Mouse (Mus musculus) heart, adult 2 months (tissue): ENCODE data around the gene Ssh2. TPM values are rescaled to one million over a fixed set of nuclear protein-coding genes. Genes with fewer than 3 reads are reported as not detected.

Experiments used
- DNase-seq, 2 experiments: peaks; one replicate each; pipeline ENCODE4 v3.0.0; 2021
- H3K27ac ChIP-seq: fragments of 200-600 bp; 2 replicates; pipeline ENCODE4 v1.8.1; 2022
- H3K27me3 ChIP-seq: fragments of 200-500 bp; 2 replicates; pipeline ENCODE4 v1.6.1; 2012; ENCODE audit warnings: mild to moderate bottlenecking, low read length, inconsistent platforms, mixed read lengths; ENCODE audit not compliant: control insufficient read depth, insufficient read depth
- H3K36me3 ChIP-seq: fragments of 200-500 bp; 2 replicates; pipeline ENCODE4 v1.6.1; 2012; ENCODE audit warnings: low read length, inconsistent platforms; ENCODE audit not compliant: control insufficient read depth, insufficient read depth
- H3K4me1 ChIP-seq: fragments of 200-500 bp; 2 replicates; pipeline ENCODE4 v1.6.1; 2011; ENCODE audit warnings: low read length; ENCODE audit not compliant: control insufficient read depth, insufficient read depth
- H3K4me3 ChIP-seq: fragments of 200-600 bp; 2 replicates; pipeline ENCODE4 v1.8.1; 2022
- H3K79me2 ChIP-seq: fragments of 200-500 bp; replicated peaks from 2 replicates; pipeline ENCODE4 v1.6.1; 2012; ENCODE audit warnings: mild to moderate bottlenecking, inconsistent platforms, low read length, moderate library complexity, mixed read lengths; ENCODE audit not compliant: control insufficient read depth, insufficient read depth
- H3K9ac ChIP-seq: fragments of 200-500 bp; 2 replicates; pipeline ENCODE4 v1.6.1; 2012; ENCODE audit warnings: low read depth, mild to moderate bottlenecking, control low read depth, inconsistent platforms, low read length, mixed read lengths
- CTCF ChIP-seq: fragments of 200-600 bp; IDR thresholded peaks from 2 replicates; pipeline ENCODE4 v1.8.1; 2022; ENCODE audit warnings: antibody characterized with exemption, mild to moderate bottlenecking, moderate library complexity
- EP300 ChIP-seq: fragments of 200-500 bp; IDR thresholded peaks from 2 replicates; pipeline ENCODE4 v1.6.1; 2011; ENCODE audit warnings: low read depth, low read length, control low read depth; ENCODE audit not compliant: insufficient read depth
- POLR2A ChIP-seq: fragments of 200-500 bp; IDR thresholded peaks from 2 replicates; pipeline ENCODE4 v1.6.1; 2011; ENCODE audit warnings: mild to moderate bottlenecking, low read depth, low read length, control low read depth; ENCODE audit not compliant: insufficient read depth
- WGBS: fragments of 180-500 bp; shearing (Covaris S2); methylation state at CpG from one replicate; pipeline ENCODE4 v1.1.7; 2018; 5-methylcytosine and 5-hydroxymethylcytosine counted together
- intact Hi-C: fragments of 180-260 bp; cut with DNase I; formaldehyde crosslinking; loops from one replicate; pipeline ENCODE4 v1.15.1; 2025
- polyA plus RNA-seq: library from polyadenylated mRNA; depleted of rRNA; stranded (reverse); fragments of >200 nt; gene quantifications from 2 replicates; pipeline ENCODE4 v1.2.3, GENCODE M21; 2012
- total RNA-seq, 2 experiments: library from RNA; stranded (reverse); gene quantifications; 2 replicates each; pipeline ENCODE4 v1.2.3; 2021

The Ssh2 gene
- total and polyA plus RNA-seq, 3 experiments: 22.6 to 76.5 (median 73.7) TPM

DNA sequence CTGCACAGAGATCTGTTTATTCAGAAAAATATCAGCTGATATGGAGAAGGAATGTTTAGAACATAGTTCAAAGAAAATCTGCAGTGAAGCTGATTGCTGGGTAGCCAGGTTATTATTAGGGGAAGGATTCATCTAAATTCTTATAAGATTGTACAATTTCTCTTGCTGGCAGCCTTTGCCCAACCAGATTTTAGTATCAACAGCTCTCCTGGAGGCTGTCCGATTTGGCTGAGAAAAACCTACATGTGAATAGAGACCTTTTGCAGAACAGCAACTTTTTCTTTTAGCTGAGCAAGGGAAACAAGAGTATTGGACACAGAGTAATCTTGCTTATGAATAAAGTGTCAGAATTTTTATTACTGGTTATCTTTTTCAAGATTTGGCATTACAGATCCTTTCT is 212.4 kb downstream of the Ssh2 start:
- Histone ChIP-seq H3K9ac (no peak overlapping the region), H3K27me3 (no peaks in the 10 kb centered on the region), H3K36me3 (peaks cover 51% of the 10 kb centered on the region), H3K4me1 (peaks cover 1% of the 10 kb centered on the region), H3K79me2 (no peaks in the 10 kb centered on the region), H3K27ac (peak overlapping the region; percentile 15), H3K4me3 (no peak overlapping the region)
- WGBS: 52% methylated on average over 1 of the region's 1 CpGs
- intact Hi-C loops: no loop called here
- DNase-seq: no peak
- TF ChIP-seq POLR2A (no peak), CTCF (no peak)

DNA sequence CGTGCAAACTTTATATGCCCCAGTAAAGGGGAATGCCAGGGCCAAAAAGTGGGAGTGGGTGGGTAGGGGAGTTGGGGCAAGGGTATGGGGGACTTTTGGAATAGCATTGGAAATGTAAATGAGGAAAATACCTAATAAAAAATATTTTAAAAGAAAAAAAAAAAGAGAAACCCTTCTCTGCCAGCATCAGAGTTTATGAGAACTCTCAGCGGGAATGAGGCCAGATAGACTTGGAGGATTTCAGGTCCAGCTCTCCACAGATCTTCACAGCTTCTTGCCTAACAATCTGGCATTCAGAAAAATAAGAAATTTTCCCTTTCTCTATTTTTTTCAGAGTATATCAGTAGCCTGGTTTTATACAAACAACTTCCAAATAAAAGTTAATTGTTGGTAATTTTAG is 220.9 kb downstream of the Ssh2 start:
- intact Hi-C loops: no loop called here
- H3K36me3 ChIP-seq: peaks cover 46% of the 10 kb centered on the region
- TF ChIP-seq EP300 (no peak), CTCF (no peak), POLR2A (no peak)
- H3K27ac ChIP-seq: peak overlapping the region; percentile 34
- peaks cover 15% of the 10 kb centered on the region for H3K4me1 ChIP-seq
- H3K4me3 ChIP-seq: no peak overlapping the region
- H3K27me3 ChIP-seq: no peaks in the 10 kb centered on the region
- WGBS: 85% methylated on average over 2 of the region's 2 CpGs
- no peak for DNase-seq
- H3K79me2 ChIP-seq: no peaks in the 10 kb centered on the region
- no peak overlapping the region for H3K9ac ChIP-seq

DNA sequence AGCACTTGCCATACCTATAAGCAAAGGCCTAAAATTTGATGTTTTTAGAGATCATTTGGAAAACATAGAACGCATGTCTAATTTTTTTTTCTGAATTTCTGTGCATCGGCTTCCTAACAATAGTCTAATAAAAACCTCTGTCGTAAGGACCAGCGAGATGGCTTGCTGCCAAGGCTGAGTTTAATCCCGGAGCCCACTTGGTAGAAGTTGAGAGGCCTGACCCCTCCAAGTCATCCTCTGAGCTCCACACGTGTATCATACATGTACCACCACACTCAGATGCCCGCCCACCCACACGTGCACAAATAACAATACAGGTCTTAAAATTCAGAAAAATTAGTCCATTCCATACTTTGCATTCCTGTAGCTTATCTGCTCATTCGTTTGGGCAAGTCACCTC is 224.0 kb downstream of the Ssh2 start:
- intact Hi-C loops: loop anchor here (5.0 kb wide), 1 partner anchor 73 kb away; no protein-coding TSS in a partner anchor
- Histone ChIP-seq H3K4me1 (peaks cover 40% of the 10 kb centered on the region), H3K27ac (peak overlapping the region; percentile 88), H3K4me3 (no peak overlapping the region), H3K27me3 (no peaks in the 10 kb centered on the region), H3K36me3 (peaks cover 76% of the 10 kb centered on the region), H3K9ac (no peak overlapping the region), H3K79me2 (no peaks in the 10 kb centered on the region)
- no peak for TF ChIP-seq POLR2A
- TF ChIP-seq EP300: no peak
- no peak for TF ChIP-seq CTCF
- DNase-seq: no peak
- 37% methylated on average over 9 of the region's 9 CpGs for WGBS

DNA sequence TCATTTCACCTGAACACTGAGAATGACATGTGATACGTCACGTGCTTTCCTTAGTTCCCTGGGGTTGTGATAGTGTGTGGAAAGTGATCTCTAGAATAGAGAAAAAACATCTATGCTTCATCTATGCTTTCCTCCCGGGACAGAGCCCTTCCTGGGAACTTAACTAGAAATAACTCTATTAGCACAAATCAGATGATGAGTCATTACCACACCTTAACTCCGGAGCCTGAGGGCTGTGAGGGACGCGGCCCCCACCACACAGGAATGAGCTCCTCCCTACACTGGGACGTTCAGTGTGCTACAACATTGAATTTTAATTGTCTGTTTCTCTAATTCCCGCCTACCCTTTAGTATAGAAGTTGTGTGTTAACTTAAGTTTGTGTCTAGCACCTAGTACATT is 224.9 kb downstream of the Ssh2 start:
- no peak overlapping the region; the same call in 1 of the 2 replicates for H3K9ac ChIP-seq
- H3K36me3 ChIP-seq: peaks cover 84% of the 10 kb centered on the region
- DNase-seq: no peak
- H3K4me1 ChIP-seq: peaks cover 47% of the 10 kb centered on the region
- peak overlapping the region; percentile 88 for H3K27ac ChIP-seq
- intact Hi-C loops: loop anchor here (5.0 kb wide), 1 partner anchor 74 kb away; no protein-coding TSS in a partner anchor
- H3K4me3 ChIP-seq: no peak overlapping the region
- TF ChIP-seq CTCF: no peak
- no peak for TF ChIP-seq EP300
- TF ChIP-seq POLR2A: no peak
- H3K27me3 ChIP-seq: no peaks in the 10 kb centered on the region
- no peaks in the 10 kb centered on the region for H3K79me2 ChIP-seq
- WGBS: 25% methylated on average over 8 of the region's 8 CpGs

DNA sequence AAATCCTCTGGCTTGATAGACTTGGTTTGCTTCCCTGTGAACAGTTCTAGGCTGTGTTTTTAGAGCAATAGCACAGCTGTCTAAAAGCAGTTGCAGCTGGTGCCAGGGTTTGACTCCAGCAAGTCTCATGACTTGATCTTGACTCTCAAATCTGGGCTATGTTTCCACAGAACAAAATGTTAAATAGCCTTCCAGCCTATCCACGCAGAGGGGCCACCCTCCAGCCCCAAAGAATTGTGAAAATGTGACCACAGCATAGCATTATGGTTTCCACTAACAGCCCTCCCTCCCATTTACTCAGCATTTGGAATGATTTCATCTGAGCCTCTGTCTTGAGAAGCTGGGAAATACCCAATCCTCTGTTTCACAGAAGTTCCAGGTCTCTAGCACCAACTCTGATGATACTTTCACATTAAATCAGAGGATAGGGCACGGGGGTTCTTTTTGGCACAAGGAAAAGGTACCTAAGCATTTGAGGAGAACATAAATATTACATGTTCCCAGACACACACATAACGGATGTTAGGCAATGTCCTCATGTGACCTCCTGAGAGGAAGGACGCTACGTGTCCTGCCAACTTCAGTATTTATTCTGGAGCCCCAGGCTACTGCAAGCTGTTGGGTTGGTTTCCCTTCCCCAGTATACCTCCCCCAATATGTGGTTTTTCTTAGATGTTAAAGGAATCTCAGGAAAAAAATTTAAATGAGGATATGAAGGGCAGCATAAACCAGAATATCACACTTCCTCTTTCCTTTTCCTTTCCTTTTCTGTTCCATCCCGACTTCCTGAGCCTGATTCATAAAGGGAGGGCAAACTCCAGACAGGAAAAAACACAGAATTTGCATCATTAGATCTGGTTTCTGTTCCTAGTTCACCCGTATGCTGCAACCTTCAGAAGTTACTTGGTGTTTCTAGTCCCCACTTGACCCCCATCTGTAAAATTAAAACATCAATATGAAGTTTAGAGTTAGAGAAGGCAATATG is 226.4 kb downstream of the Ssh2 start:
- 6% methylated on average over 7 of the region's 7 CpGs for WGBS
- Histone ChIP-seq H3K79me2 (no peaks in the 10 kb centered on the region), H3K27ac (peak overlapping the region; percentile 88), H3K9ac (peak overlapping the region; percentile 39), H3K4me3 (no peak overlapping the region), H3K27me3 (no peaks in the 10 kb centered on the region), H3K4me1 (peaks cover 54% of the 10 kb centered on the region), H3K36me3 (peaks cover 93% of the 10 kb centered on the region)
- peak; percentile 75 to 83 for DNase-seq
- intact Hi-C loops: loop anchor here (2.0 to 5.0 kb wide), 2 partner anchors 26 to 75 kb away; no protein-coding TSS in a partner anchor
- TF ChIP-seq EP300 (peak; percentile 90), POLR2A (peak; percentile 30; the same call in 1 of the 2 replicates), CTCF (no peak)

DNA sequence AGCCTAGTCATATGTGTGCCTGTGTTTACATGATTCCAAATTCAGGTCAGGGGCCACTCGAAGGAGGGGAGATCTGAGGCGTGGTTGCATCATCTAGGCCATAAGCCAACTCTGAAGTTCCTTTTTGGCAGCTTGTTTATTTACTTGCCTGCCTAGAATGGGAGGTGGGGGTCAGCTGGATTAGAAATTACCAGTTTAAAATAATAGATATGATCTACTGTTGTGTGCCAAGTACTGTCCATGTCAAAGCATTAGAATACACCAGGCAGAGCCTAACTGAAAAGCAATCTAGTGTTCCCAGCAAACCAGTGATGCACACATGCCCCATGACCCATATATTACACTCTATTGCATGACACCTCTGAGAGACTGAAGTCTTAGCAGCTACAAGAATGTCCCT is 228.9 kb downstream of the Ssh2 start:
- TF ChIP-seq POLR2A (0 out of 2 replicates have a peak, but pooled peaks have one; percentile 20), CTCF (no peak), EP300 (peak; percentile 94; the same call in 1 of the 2 replicates)
- Histone ChIP-seq H3K4me1 (peaks cover 54% of the 10 kb centered on the region), H3K79me2 (no peaks in the 10 kb centered on the region), H3K4me3 (no peak overlapping the region), H3K36me3 (peaks cover 82% of the 10 kb centered on the region), H3K9ac (no peak overlapping the region), H3K27ac (peak overlapping the region; percentile 88), H3K27me3 (no peaks in the 10 kb centered on the region)
- WGBS: 1% methylated on average over 2 of the region's 2 CpGs
- intact Hi-C loops: loop anchor here (5.0 kb wide), 2 partner anchors 78 to 228 kb away; partner anchors contain the start of gene Ssh2
- peak; percentile 64 to 82 for DNase-seq
